Mouse (Mus musculus) lung, postnatal 0 days (tissue): Measurements from ENCODE around the gene Kcnk13.

ENCODE experiments used
- CTCF ChIP-seq: IDR thresholded peaks from 2 replicates; pipeline ENCODE4 v1.5.1; 2016; ENCODE audit warnings: antibody characterized with exemption, mild to moderate bottlenecking
- EP300 ChIP-seq: IDR thresholded peaks from 2 replicates; pipeline ENCODE4 v1.6.1; 2016; ENCODE audit warnings: antibody characterized with exemption, mild to moderate bottlenecking, control low read depth

DNA sequence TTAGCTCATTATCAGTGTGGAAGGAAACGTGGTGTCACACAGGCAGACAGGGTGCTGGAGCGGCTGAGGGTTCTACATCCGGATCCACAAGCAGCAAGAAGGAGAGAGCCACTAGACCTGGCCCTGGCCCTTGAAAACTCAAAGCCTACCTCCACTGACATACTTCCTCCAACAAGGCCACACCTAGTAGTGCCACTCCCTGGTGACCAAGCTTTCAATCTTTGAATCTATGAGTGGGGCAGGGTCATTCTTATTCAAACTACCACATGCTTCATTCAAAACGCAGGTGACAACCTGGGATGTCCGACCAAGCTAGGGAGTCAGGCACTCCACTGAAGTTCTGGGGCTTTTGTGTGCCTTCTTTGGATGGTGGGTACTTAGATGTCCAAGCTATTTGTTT is 35.4 kb downstream of the Kcnk13 start:
- no peak for TF ChIP-seq CTCF
- TF ChIP-seq EP300, result no peak
